Mouse (Mus musculus) midbrain, embryonic 16.5 days (tissue): ENCODE data around the gene Gm7075. TPM values are rescaled to one million over a fixed set of nuclear protein-coding genes. Genes with fewer than 3 reads are reported as not detected.

Source experiments
- ATAC-seq: fragments of 200-750 bp; cut with Nextera tagmentation; 2 replicates; pipeline ENCODE4 v1.8.0; 2017; ENCODE audit warnings: moderate TSS enrichment
- H3K27ac ChIP-seq: fragments of 300-500 bp; sonication (generic); 2 replicates; pipeline ENCODE4 v1.5.1; 2014; ENCODE audit warnings: mild to moderate bottlenecking, low read length, mixed read lengths
- H3K27me3 ChIP-seq: fragments of 300-500 bp; sonication (generic); 2 replicates; pipeline ENCODE4 v1.6.1; 2014; ENCODE audit warnings: low read depth, low read length, mixed read lengths; ENCODE audit not compliant: control insufficient read depth, insufficient read depth
- H3K36me3 ChIP-seq: fragments of 300-500 bp; sonication (generic); 2 replicates; pipeline ENCODE4 v1.6.1; 2014; ENCODE audit warnings: mild to moderate bottlenecking, low read length, moderate library complexity, mixed read lengths; ENCODE audit not compliant: control insufficient read depth, insufficient read depth
- H3K4me1 ChIP-seq: fragments of 300-500 bp; sonication (generic); 2 replicates; pipeline ENCODE4 v1.6.1; 2014; ENCODE audit warnings: mild to moderate bottlenecking, low read length, mixed read lengths; ENCODE audit not compliant: control insufficient read depth, insufficient read depth
- H3K4me2 ChIP-seq: fragments of 300-500 bp; sonication (generic); 2 replicates; pipeline ENCODE4 v1.6.1; 2014; ENCODE audit warnings: mild to moderate bottlenecking, low read length, mixed read lengths
- H3K4me3 ChIP-seq: fragments of 300-500 bp; sonication (generic); 2 replicates; pipeline ENCODE4 v1.5.1; 2014; ENCODE audit warnings: low read depth, mild to moderate bottlenecking, low read length, moderate library complexity, mixed read lengths
- H3K9ac ChIP-seq: fragments of 300-500 bp; sonication (generic); 2 replicates; pipeline ENCODE4 v1.6.1; 2014; ENCODE audit warnings: low read depth, low read length, mixed read lengths
- H3K9me3 ChIP-seq: fragments of 300-500 bp; sonication (generic); replicated peaks from 2 replicates; pipeline ENCODE4 v1.6.1; 2014; ENCODE audit warnings: mild to moderate bottlenecking, low read length, mixed read lengths; ENCODE audit not compliant: control insufficient read depth, poor library complexity, severe bottlenecking
- WGBS: fragments of 180-500 bp; shearing (Covaris S2); extraction: QIAGEN DNeasy Blood & Tissue Kit; methylation state at CpG from one replicate; pipeline ENCODE4 v1.1.7; 2014; 5-methylcytosine and 5-hydroxymethylcytosine counted together
- polyA plus RNA-seq: library from polyadenylated mRNA; unstranded; fragments of >200 nt; fragmentation: Nextera tagmentation; extraction: Ambion mirVana; gene quantifications from 2 replicates; pipeline ENCODE4 v1.2.1, GENCODE M21; 2015

Gm7075 gene
- polyA plus RNA-seq, 1 experiment from 2014 or later, result not detected

DNA sequence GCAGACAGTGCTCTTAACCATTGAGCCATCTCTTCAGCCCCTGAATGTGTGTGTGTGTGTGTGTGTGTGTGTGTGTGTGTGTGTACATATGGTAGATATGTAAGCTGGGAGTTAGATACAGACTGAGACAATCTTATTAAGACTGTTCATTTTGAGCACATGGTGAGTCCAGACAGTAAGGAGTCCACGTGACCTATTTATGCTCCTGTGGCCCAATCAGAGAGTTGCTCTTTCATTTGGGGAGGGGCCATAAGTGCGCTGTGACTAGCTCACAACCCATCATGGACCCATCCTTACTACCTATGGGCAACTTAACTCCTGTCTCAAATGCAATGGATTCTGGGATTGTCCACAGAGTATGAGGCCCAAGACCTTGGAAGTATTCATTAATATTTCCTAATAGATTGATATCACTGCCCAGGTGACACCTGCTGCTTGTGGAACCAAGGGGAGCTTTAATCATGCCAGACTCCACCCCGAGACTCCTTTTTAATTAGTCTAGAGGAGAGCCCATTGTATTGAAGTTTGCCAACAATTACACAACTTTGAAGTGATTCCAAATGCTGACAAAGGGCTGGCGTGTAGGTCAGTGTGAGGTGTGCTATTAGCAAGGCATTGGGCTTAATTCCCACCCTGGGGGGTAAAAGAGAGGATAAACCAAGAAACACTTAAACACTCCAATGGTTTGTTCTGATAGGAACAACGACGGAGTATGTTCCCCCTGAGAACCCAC is 42.5 kb downstream of the Gm7075 start:
- no peak overlapping the region for H3K4me2 ChIP-seq
- H3K4me1 ChIP-seq, result peaks cover 9% of the 10 kb centered on the region
- H3K4me3 ChIP-seq, result no peak overlapping the region
- no peak for ATAC-seq
- no peaks in the 10 kb centered on the region for H3K36me3 ChIP-seq
- 72% methylated on average over 6 of the region's 6 CpGs for WGBS
- no peak overlapping the region for H3K9ac ChIP-seq
- H3K27me3 ChIP-seq, result peaks cover 4% of the 10 kb centered on the region; the same call in 1 of the 2 replicates
- H3K27ac ChIP-seq, result no peak overlapping the region
- H3K9me3 ChIP-seq, result no peaks in the 10 kb centered on the region

DNA sequence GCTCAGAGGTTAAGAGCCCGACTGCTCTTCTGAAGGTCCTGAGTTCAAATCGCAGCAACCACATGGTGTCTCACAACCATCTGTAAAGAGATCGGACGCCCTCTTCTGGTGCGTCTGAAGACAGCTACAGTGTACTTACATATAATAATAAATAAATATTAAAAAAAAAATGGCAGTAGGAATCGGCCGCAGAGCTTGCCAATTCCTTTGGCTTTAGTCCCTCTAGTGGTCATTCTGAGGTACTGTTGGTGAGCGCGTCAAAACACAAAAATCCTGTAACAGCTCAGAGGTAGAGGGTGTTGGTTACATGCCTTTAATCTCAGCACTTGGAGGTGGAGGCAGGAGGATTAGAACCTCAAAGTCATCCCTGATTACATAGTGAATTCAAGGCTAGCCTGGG is 44.1 kb downstream of the Gm7075 start:
- Histone ChIP-seq H3K4me1 (peaks cover 9% of the 10 kb centered on the region), H3K9ac (no peak overlapping the region), H3K27me3 (peaks cover 4% of the 10 kb centered on the region; the same call in 1 of the 2 replicates), H3K4me3 (no peak overlapping the region), H3K9me3 (no peaks in the 10 kb centered on the region), H3K36me3 (no peaks in the 10 kb centered on the region), H3K4me2 (no peak overlapping the region), H3K27ac (no peak overlapping the region)
- ATAC-seq, result 0 out of 2 replicates have a peak, but pooled peaks have one; percentile 11
- 20% methylated on average over 9 of the region's 9 CpGs for WGBS

DNA sequence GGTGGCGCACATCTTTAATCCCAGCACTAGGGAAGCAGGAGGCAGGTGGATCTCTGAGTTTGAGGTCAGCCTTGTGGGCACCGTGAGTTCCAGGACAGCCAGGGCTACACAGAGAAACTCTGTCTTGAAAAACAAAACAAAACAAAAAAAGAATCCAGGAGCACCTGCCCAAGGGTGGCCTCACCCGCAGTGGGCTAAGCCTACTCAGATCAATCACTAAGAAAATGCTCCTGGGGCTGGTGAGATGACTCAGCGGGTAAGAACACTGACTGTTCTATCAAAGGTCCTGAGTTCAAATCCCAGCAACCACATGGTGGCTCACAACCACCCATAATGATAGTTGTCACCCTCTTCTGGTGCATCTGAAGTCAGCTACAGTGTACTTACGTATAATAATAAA is 45.3 kb downstream of the Gm7075 start:
- Histone ChIP-seq H3K9me3 (no peaks in the 10 kb centered on the region), H3K27ac (no peak overlapping the region), H3K27me3 (peaks cover 4% of the 10 kb centered on the region; the same call in 1 of the 2 replicates), H3K4me1 (peaks cover 2% of the 10 kb centered on the region), H3K9ac (no peak overlapping the region), H3K4me2 (no peak overlapping the region), H3K36me3 (no peaks in the 10 kb centered on the region), H3K4me3 (no peak overlapping the region)
- 82% methylated on average over 5 of the region's 5 CpGs for WGBS
- no peak for ATAC-seq

Other genes with a start within 250 kb of the Gm7075 start
- gene Mypn, start 217.8 kb downstream of the Gm7075 start, polyA plus RNA-seq, result 0.34 and 0.64 TPM in 2 replicates
- 26.4 and 31.8 TPM in 2 replicates for gene Herc4, start 178.0 kb downstream of the Gm7075 start, polyA plus RNA-seq
- 3.5 and 4.1 TPM in 2 replicates for gene Sirt1, start 40.1 kb downstream of the Gm7075 start, polyA plus RNA-seq
- 21.3 and 23.6 TPM in 2 replicates for gene Dnajc12, start 39.3 kb downstream of the Gm7075 start, polyA plus RNA-seq
- gene Ctnna3, start 8.3 kb upstream of the Gm7075 start, polyA plus RNA-seq, result 0.98 and 1.0 TPM in 2 replicates